Mouse (Mus musculus): ENCODE data around the gene Tspan12.

The Tspan12 gene

DNA sequence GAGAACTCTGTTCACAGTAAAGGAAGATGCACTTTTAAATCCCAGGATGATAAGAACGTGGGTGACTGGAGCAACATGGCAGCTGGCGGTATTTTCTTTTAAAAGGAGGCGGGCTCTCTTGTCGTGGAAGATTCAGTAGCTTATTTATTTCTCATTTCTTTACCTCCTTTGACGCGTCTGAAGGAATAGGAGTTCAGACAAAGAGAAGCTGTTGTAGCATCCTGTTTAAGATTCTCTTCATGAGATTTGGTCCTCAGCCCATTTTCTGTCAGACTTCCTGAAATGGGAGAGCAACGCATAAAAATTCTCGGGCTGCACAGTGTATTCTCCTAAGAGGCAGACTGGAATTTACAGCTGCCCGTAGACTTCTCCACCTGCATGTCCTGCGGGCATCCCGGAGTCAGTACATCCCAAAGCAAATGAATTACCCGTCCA, 84.5 kb downstream of the Tspan12 start:
- DNase-seq: no peak

DNA sequence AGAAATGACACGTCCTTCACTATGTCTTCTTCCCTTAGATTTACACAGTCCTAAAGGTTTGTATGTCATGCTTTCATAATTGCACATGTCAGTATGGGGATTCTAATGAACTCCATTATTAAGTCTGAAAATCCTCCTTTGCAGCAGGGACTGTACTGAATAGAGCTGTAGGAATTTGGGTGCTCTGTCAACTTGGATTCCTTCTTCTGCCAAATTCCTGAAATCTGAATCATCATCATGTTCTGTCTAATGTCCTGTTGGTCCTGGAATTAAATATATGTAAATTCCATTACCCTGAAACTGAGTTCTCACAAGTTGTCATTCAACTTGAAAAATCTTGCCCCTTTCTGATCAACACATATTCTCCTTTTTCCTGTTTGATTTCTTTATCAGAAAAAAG, 104.8 kb downstream of the Tspan12 start:
- no peak for DNase-seq

DNA sequence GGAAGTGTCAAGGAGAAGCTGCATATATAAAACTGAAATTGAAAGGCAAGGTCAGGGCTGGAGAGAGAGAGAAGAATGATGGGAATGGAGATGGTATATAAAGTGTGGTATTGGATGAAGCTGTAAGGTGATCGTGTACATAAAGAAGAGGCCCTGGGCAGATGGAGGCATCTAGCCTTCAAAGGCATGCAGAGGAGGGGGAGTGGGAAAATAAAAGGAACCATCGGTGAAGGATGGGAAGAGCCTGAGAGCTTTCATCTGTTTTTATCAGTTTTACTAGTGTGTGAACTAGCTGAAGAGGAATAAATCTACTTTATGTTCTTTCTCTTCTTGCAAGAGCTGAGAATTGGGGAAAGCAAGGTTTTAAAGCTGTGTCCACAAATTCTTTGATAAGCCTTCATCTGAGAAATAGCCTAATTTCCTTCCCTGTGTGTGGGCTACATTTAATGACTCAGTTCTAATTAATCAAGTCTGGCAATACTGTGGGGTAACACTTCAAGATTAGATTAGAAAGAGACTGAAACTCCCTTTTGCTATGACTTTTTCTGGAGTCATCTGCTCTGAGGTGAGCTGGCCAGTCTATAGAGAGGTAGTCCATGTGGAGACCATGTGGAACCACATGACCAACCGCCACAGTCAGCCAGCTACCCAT, 107.6 kb downstream of the Tspan12 start:
- DNase-seq: no peak

DNA sequence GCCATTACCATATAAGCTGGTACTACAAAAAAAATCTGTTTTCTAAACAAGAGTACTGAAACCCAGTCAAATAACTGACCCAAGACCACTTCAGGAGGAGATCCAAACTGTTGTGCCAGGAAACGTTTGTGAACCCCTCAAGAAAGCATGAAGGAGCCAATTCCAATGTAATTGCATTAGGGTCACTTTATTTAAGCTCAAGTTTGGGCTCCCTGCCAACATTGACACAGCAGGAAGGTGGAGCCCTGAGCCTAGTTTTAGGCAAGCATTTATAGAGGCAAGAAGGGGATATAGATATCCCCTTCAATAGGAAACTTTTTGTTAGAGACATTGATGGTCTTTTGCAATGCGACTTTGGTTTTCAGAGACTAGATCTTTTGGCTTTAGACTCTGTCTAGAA, 111.7 kb downstream of the Tspan12 start:
- DNase-seq: no peak

DNA sequence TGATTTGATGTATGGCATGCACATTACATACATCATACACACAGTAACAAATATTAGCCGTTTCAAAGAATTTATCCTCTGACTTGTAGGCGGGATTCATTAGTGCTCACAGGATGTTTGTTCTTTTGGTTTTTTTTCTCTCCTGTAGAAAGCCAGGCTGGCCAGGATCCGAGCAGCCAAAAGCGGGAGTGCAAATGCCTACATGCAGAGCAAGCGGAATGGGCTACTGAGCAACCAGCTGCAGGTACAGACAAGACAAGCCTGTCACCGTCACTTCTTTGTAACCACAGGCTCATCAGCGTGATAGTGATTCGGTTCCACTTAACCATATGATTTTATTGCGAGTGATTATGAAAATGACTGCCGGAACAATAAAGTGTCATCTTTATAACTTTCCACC, 130.1 kb downstream of the Tspan12 start:
- DNase-seq: no peak

Measured in kidney, adult 11 months (tissue).